Mouse (Mus musculus) neural tube, embryonic 15.5 days (tissue): Measurements from ENCODE around the gene Bclaf1. TPM values are rescaled to one million over a fixed set of nuclear protein-coding genes. Genes with fewer than 3 reads are reported as not detected.

Source experiments
- ATAC-seq: fragments of 200-750 bp; cut with Nextera tagmentation; 2 replicates; pipeline ENCODE4 v1.8.0; 2017; ENCODE audit warnings: mild to moderate bottlenecking, moderate TSS enrichment, moderate library complexity; ENCODE audit not compliant: low FRiP score
- H3K27ac ChIP-seq: fragments of 300-500 bp; sonication (generic); replicated peaks from 2 replicates; pipeline ENCODE4 v1.5.1; 2015; ENCODE audit warnings: mild to moderate bottlenecking, inconsistent platforms
- H3K27me3 ChIP-seq: fragments of 300-500 bp; sonication (generic); replicated peaks from 2 replicates; pipeline ENCODE4 v1.6.1; 2015; ENCODE audit warnings: inconsistent platforms
- H3K36me3 ChIP-seq: fragments of 300-500 bp; sonication (generic); 2 replicates; pipeline ENCODE4 v1.6.1; 2015; ENCODE audit warnings: inconsistent platforms
- H3K4me1 ChIP-seq: fragments of 300-500 bp; sonication (generic); 2 replicates; pipeline ENCODE4 v1.6.1; 2015; ENCODE audit warnings: inconsistent platforms
- H3K4me2 ChIP-seq: fragments of 300-500 bp; sonication (generic); 2 replicates; pipeline ENCODE4 v1.6.1; 2015; ENCODE audit warnings: inconsistent platforms, mild to moderate bottlenecking, moderate library complexity
- H3K4me3 ChIP-seq: fragments of 300-500 bp; sonication (generic); replicated peaks from 2 replicates; pipeline ENCODE4 v1.5.1; 2015; ENCODE audit warnings: mild to moderate bottlenecking, inconsistent platforms
- H3K9ac ChIP-seq: fragments of 300-500 bp; sonication (generic); replicated peaks from 2 replicates; pipeline ENCODE4 v1.6.1; 2015; ENCODE audit warnings: mild to moderate bottlenecking, inconsistent platforms
- H3K9me3 ChIP-seq: fragments of 300-500 bp; sonication (generic); replicated peaks from 2 replicates; pipeline ENCODE4 v1.6.1; 2016; ENCODE audit warnings: inconsistent platforms
- WGBS: fragments of 180-500 bp; shearing (Covaris S2); methylation state at CpG from one replicate; pipeline ENCODE4 v1.1.7; 2015; ENCODE audit warnings: mixed read lengths; 5-methylcytosine and 5-hydroxymethylcytosine counted together
- polyA plus RNA-seq: library from polyadenylated mRNA; unstranded; fragments of >200 nt; fragmentation: Nextera tagmentation; extraction: Ambion mirVana; gene quantifications from 2 replicates; pipeline ENCODE4 v1.2.1, GENCODE M21; 2015

Bclaf1 gene
- polyA plus RNA-seq, result 96.8 and 101 TPM in 2 replicates

DNA sequence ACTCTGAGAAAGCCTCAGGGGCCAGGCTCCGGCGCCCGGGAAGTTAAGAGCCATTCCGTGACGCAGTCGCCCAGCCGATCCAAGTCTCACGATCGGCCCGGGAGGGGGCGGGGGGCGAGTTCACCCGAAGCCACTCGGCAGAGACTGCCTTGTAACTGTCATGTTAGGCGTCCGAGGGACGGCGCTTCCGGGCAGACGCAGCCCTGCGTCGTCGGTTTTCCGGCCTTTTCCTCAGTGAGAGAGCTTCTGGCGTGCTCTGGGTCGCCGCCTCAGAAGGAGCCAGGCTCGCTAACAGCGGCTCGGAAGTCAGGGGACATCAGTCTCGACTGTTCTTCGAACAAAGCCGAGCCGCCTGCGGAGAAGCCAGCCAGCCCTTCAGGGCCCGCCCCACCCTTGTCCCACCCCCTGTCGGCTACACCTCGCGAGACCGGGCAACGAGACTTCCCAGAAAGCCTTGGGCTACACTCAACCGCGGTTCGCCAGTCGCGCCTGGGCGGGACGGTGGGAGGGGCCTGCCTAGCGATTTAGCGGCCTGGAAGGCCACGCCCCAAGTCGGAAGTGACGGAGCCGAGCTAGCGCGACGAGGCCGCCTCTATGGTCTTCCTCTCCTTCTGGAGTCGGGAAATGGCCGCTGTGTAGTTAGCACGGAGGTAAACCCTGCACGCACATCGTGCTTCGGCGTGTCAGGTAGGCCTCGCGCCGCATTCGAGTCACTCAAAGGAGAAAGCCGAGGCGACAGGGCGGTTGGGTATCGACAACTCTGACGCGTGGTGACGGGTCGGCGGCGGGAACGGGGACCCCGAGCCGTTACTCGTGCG lies at the start of gene Bclaf1:
Gene Bclaf1, plus strand, starts transcription at position 552 of the 818 bp plus-strand sequence.
- WGBS, result under 1% methylated on average over 80 of the region's 84 CpGs
- peak within 1 kb of the TSS; percentile 72 for H3K4me2 ChIP-seq
- H3K9ac ChIP-seq, result peak within 1 kb of the TSS; percentile 92
- H3K9me3 ChIP-seq, result no peaks in the 10 kb centered on the region
- H3K4me3 ChIP-seq, result peak within 1 kb of the TSS; percentile 91
- peaks cover 20% of the 10 kb centered on the region for H3K4me1 ChIP-seq
- no peaks in the 10 kb centered on the region for H3K27me3 ChIP-seq
- ATAC-seq, result peak; percentile 98
- peak within 1 kb of the TSS; percentile 100 for H3K27ac ChIP-seq
- H3K36me3 ChIP-seq, result no peaks in the 10 kb centered on the region

DNA sequence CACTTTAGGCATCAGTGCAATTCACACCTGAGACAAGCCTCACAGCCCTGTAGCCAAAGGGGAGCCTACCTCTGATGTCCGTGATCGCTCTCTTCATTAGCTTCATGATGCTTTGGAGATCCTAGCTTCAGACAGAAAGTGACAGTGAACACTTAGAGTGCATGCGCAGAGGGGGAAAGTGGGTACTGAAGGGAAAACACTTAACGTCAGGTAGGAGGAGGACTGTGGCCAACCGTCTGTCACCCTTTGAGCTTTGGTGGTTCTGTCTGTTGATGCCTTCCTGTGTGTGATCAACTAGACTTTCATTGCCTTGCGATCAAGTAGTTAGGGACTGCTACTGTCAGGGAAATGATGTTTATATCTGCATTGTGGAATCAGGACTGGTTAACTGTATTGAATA lies 49.4 kb upstream of the Bclaf1 start:
- no peak overlapping the region for H3K27ac ChIP-seq
- H3K27me3 ChIP-seq, result no peaks in the 10 kb centered on the region
- H3K9ac ChIP-seq, result no peak overlapping the region
- H3K36me3 ChIP-seq, result no peaks in the 10 kb centered on the region
- H3K4me2 ChIP-seq, result no peak overlapping the region
- H3K9me3 ChIP-seq, result no peaks in the 10 kb centered on the region
- H3K4me1 ChIP-seq, result no peaks in the 10 kb centered on the region
- H3K4me3 ChIP-seq, result no peak overlapping the region
- no peak for ATAC-seq
- 94% methylated on average over 6 of the region's 6 CpGs for WGBS

DNA sequence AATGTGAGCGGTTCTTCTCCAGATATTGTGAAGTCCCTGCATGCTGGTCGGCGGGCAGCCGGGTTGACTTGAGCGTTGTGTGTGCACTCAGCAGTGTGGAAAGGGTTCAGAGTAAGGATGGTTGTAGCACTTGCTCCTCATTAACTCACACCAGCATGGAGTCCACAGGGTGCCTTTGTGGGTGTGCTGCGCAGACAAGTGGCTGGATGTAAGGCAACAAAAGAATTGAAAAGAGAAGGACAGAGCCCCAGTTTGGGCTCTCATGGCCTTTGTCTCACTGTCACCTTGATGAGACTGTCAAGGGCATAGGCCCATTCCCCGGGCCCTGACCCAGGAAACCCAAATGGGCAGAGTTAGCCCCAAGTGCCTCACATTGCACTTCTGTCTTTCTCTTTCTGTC lies 47.8 kb upstream of the Bclaf1 start:
- no peaks in the 10 kb centered on the region for H3K4me1 ChIP-seq
- WGBS, result 89% methylated on average over 7 of the region's 7 CpGs

DNA sequence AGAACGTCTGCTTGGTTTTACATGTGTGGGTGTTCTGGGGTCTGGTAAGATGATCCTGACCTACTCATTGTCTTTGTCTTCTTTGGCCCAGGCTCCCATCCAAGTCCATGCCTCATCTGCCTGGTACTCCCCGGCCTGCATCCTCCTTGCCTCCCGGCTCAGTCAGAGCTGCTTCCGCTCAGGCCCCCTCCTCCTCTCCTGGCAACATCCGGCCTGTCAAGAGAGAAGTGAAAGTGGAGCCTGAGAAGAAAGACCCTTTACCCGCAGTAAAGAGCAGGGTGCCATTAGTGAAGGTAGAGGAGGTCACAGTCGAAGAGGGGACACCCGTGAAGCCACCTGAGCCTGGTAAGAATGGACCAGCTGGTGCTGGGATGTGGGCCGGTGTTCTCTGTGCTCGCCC lies 45.2 kb upstream of the Bclaf1 start:
- Histone ChIP-seq H3K9me3 (no peaks in the 10 kb centered on the region), H3K4me1 (no peaks in the 10 kb centered on the region), H3K4me3 (no peak overlapping the region), H3K27ac (no peak overlapping the region), H3K36me3 (no peaks in the 10 kb centered on the region), H3K9ac (no peak overlapping the region), H3K27me3 (no peaks in the 10 kb centered on the region), H3K4me2 (no peak overlapping the region)
- ATAC-seq, result no peak
- 75% methylated on average over 10 of the region's 10 CpGs for WGBS

More for the DNA sequence above, 47.8 kb upstream of the Bclaf1 start:
- no peaks in the 10 kb centered on the region for H3K27me3 ChIP-seq
- no peak overlapping the region for H3K4me2 ChIP-seq
- no peak overlapping the region for H3K4me3 ChIP-seq
- ATAC-seq, result no peak
- no peaks in the 10 kb centered on the region for H3K36me3 ChIP-seq
- no peak overlapping the region for H3K27ac ChIP-seq
- H3K9ac ChIP-seq, result no peak overlapping the region
- H3K9me3 ChIP-seq, result no peaks in the 10 kb centered on the region

DNA sequence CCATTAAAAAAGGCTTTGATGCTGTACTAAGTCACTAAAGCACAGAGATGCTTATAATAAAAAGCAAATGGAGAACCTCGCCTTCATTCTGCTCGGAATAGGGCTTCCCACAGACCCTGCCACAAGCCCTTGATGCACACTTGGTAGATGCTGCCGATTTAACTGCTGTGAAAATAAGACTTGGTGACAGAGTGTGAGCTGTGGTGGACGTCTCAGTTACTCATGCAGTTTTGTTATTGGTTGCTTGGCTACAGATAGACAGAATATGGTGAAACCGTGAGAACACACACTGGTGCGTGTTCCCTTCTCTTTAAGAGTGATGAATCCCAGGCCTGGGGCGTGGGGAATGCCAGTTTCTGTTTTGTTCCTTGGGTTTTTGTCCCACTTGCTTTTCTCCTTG lies 43.3 kb upstream of the Bclaf1 start:
- H3K9ac ChIP-seq, result no peak overlapping the region
- no peaks in the 10 kb centered on the region for H3K36me3 ChIP-seq
- no peaks in the 10 kb centered on the region for H3K27me3 ChIP-seq
- H3K4me1 ChIP-seq, result peaks cover 4% of the 10 kb centered on the region; the same call in 1 of the 2 replicates
- no peak overlapping the region for H3K4me3 ChIP-seq
- H3K4me2 ChIP-seq, result no peak overlapping the region
- H3K9me3 ChIP-seq, result no peaks in the 10 kb centered on the region
- no peak overlapping the region for H3K27ac ChIP-seq
- WGBS, result 49% methylated on average over 7 of the region's 7 CpGs
- no peak for ATAC-seq

- Histone ChIP-seq H3K4me3 (no peak overlapping the region), H3K4me2 (no peak overlapping the region), H3K9me3 (no peaks in the 10 kb centered on the region), H3K36me3 (no peaks in the 10 kb centered on the region), H3K4me1 (peaks cover 4% of the 10 kb centered on the region; the same call in 1 of the 2 replicates), H3K27ac (no peak overlapping the region), H3K9ac (no peak overlapping the region), H3K27me3 (no peaks in the 10 kb centered on the region)
- WGBS, result 89% methylated on average over 5 of the region's 5 CpGs
- no peak for ATAC-seq
Observed at GRCm38 (mm10) chr10:20272380-20272779, 39.9 kb upstream of the Bclaf1 start.

GRCm38 (mm10) chr10:20273278-20273677 lies 39.0 kb upstream of the Bclaf1 start:
- Histone ChIP-seq H3K36me3 (no peaks in the 10 kb centered on the region), H3K4me3 (no peak overlapping the region), H3K4me1 (peaks cover 4% of the 10 kb centered on the region; the same call in 1 of the 2 replicates), H3K9ac (0 out of 2 replicates have a peak overlapping the region, but pooled peaks have one; percentile 14), H3K4me2 (peak overlapping the region; percentile 25; the same call in 1 of the 2 replicates), H3K27me3 (no peaks in the 10 kb centered on the region), H3K27ac (no peak overlapping the region), H3K9me3 (no peaks in the 10 kb centered on the region)
- 49% methylated on average over 14 of the region's 15 CpGs for WGBS
- peak; percentile 63; the same call in 1 of the 2 replicates for ATAC-seq

DNA sequence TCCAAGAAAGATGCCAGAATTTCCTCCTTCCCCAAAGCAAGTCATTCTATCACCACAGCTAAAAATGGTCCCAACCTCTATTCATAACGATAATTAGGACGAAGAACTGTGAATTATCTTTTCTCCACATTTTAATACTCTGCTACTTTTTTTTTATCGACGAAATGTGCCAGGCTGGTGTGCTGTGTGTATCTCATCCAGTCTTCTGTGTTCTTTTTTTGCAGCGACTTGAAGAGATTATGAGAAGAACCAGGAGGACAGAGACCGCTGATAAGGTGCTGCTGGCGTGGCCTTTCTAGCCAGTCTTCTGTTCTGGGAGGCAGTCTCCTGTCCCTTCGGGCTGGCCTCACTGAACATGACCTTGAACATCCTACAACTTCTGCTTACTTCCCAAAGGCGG lies 38.2 kb upstream of the Bclaf1 start:
- H3K4me2 ChIP-seq, result no peak overlapping the region
- ATAC-seq, result no peak
- H3K9ac ChIP-seq, result no peak overlapping the region
- no peaks in the 10 kb centered on the region for H3K27me3 ChIP-seq
- WGBS, result 88% methylated on average over 9 of the region's 9 CpGs
- H3K4me3 ChIP-seq, result no peak overlapping the region
- peaks cover 4% of the 10 kb centered on the region; the same call in 1 of the 2 replicates for H3K4me1 ChIP-seq
- H3K27ac ChIP-seq, result no peak overlapping the region
- no peaks in the 10 kb centered on the region for H3K9me3 ChIP-seq
- H3K36me3 ChIP-seq, result no peaks in the 10 kb centered on the region

- Histone ChIP-seq H3K27ac (no peak overlapping the region), H3K4me2 (no peak overlapping the region), H3K4me1 (peaks cover 14% of the 10 kb centered on the region), H3K27me3 (no peaks in the 10 kb centered on the region), H3K36me3 (no peaks in the 10 kb centered on the region), H3K9me3 (no peaks in the 10 kb centered on the region), H3K9ac (no peak overlapping the region), H3K4me3 (no peak overlapping the region)
- ATAC-seq, result no peak
- WGBS, result 82% methylated on average over 2 of the region's 2 CpGs
Observed at GRCm38 (mm10) chr10:20281456-20281855, 30.8 kb upstream of the Bclaf1 start.

- H3K27me3 ChIP-seq, result no peaks in the 10 kb centered on the region
- WGBS, result 11% methylated on average over 10 of the region's 10 CpGs
- H3K4me2 ChIP-seq, result 0 out of 2 replicates have a peak overlapping the region, but pooled peaks have one; percentile 44
- H3K9me3 ChIP-seq, result no peaks in the 10 kb centered on the region
- H3K4me1 ChIP-seq, result peaks cover 24% of the 10 kb centered on the region
- ATAC-seq, result peak; percentile 75
- H3K36me3 ChIP-seq, result no peaks in the 10 kb centered on the region
- H3K9ac ChIP-seq, result no peak overlapping the region
- H3K27ac ChIP-seq, result peak overlapping the region; percentile 73
- no peak overlapping the region for H3K4me3 ChIP-seq
Observed at GRCm38 (mm10) chr10:20285289-20285975, 26.8 kb upstream of the Bclaf1 start.

- Histone ChIP-seq H3K4me1 (peaks cover 29% of the 10 kb centered on the region), H3K9ac (peak overlapping the region; percentile 23; the same call in 1 of the 2 replicates), H3K4me2 (peak overlapping the region; percentile 44), H3K4me3 (no peak overlapping the region), H3K27me3 (no peaks in the 10 kb centered on the region), H3K36me3 (no peaks in the 10 kb centered on the region), H3K9me3 (no peaks in the 10 kb centered on the region), H3K27ac (peak overlapping the region; percentile 73)
- peak; percentile 72 for ATAC-seq
- WGBS, result 9% methylated on average over 15 of the region's 15 CpGs
Observed at GRCm38 (mm10) chr10:20285994-20286836, 26.1 kb upstream of the Bclaf1 start.
